Mouse (Mus musculus) bone marrow, adult 2 months (tissue): Measurements from ENCODE around the gene Mr1.

Experiments used
- CTCF ChIP-seq: fragments of 200-500 bp; IDR thresholded peaks from 2 replicates; pipeline ENCODE4 v1.5.1; 2011; ENCODE audit warnings: low read length, control low read depth; ENCODE audit not compliant: control insufficient read depth, insufficient read depth
- POLR2A ChIP-seq: fragments of 200-500 bp; IDR thresholded peaks from 2 replicates; pipeline ENCODE4 v1.6.1; 2011; ENCODE audit warnings: low read depth, mild to moderate bottlenecking, control low read depth, low read length, borderline replicate concordance; ENCODE audit not compliant: control insufficient read depth

DNA sequence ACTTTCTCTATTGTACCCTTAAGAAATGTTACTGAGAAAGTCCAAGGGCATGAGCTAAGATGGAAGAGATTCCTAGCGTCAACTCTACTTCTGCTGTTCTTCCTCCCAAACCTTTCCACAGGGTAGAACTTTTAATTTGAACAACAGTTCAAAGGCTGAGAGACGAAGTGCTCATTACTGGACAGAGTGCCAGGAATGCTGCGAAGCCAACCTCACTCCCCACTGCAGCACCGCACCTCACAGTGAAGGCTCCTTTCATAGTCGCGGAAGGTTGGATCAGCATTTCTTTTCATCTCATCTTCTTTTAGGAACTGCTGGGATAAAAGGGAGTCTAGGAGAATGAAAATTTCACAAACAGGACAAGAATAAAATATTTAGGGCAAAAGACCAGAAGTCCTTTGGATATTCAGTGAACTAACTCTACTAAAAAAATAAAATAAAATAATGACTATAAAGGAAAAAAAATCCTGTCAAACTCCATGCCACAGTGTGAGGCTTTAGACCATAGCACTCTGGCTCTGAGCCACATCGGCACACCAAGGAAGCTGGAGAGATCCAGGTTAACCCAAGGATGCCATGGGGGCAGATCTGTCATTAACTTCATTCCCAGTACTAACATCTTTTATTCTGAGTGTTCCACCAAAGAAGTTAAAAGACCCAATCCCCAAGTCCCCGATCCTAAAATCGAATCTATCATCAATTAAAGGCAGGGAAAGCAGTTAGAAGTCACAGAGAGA lies 52.5 kb downstream of the Mr1 start:
- TF ChIP-seq CTCF (no peak), POLR2A (no peak)
